13 mouse cellular contexts compared by ENCODE assay signal in the genomic region with DNA sequence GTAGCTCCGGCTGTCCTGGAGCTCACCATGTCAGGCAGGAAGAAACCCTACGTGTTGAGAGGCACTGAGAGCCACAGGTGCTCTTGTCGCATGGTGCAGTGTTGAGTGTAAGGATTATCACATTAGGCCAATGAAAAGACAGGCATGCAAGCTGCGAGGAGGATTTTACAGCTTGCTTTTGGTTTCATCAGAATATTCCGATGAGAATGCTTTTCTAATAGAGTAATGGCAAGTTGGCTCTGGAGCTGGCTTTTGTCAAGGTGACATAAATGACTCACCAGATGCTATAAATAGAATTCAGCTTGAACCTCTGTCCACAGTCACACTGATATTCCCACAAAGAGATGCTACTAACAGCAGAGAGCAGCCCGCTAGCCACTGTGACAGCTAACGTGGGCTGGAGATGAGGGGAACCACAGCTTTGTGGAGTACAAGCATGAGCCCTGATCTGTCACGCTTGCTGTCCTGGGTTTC. TPM values are rescaled to one million over a fixed set of nuclear protein-coding genes. Genes with fewer than 3 reads are reported as not detected.
DNase-seq lines count a peak whose midpoint lies in the region; ATAC-seq and TF ChIP-seq lines count a peak whose summit lies in the region.
"Had no signal": no experiment of that assay in that cellular context is flagged by ENCODE, and none has a peak within 500 bp of the region (broad histone marks: within the 10 kb centered on the region; RNA-seq: fewer than 3 reads in every experiment).

No protein-coding gene starts in this region.

- ATAC-seq in heart, embryonic 15.5 days (replicated peaks; ENCODE audit: insufficient number of reproducible peaks, insufficient read depth, low FRiP score, low read depth) = peak; percentile 82
- ATAC-seq: forebrain, postnatal 0 days; liver, embryonic 12.5 days had no signal

- H3K9me3 ChIP-seq in heart, embryonic 15.5 days (replicated peaks) = no peaks in the 10 kb centered on the region
- H3K9me3 ChIP-seq: embryonic facial prominence, embryonic 13.5 days; liver, embryonic 12.5 days had no signal

- H3K4me1 ChIP-seq in spleen, adult 2 months (ENCODE audit: control insufficient read depth, insufficient read depth, insufficient read length) = peaks cover 26% of the 10 kb centered on the region
- peaks cover 30% of the 10 kb centered on the region for H3K4me1 ChIP-seq in heart, embryonic 15.5 days (replicated peaks)
- H3K4me1 ChIP-seq: embryonic facial prominence, embryonic 13.5 days had no signal

- DNase-seq in spleen, adult 2 months (ENCODE audit: low read depth in 1 of 2, low spot score in 2 of 2) = no peak
- DNase-seq in spleen, postnatal 14 days (ENCODE audit: low spot score in 2 of 2) = no peak
- DNase-seq in adipocyte (ENCODE audit: low spot score) = peak; percentile 8
- peak; percentile 52 for DNase-seq in thymus, postnatal 25 days
- no peak for DNase-seq in testis, postnatal 14 days (ENCODE audit: low spot score)
- no peak for DNase-seq in kidney, adult 18-20 months
- DNase-seq in spleen, adult 12 weeks (ENCODE audit: low spot score) = no peak
- DNase-seq: cerebellum, postnatal 10 days; forebrain, postnatal 0 days had no signal

- H3K4me2 ChIP-seq in heart, embryonic 15.5 days = peak overlapping the region; percentile 28
- H3K4me2 ChIP-seq: embryonic facial prominence, embryonic 13.5 days; liver, embryonic 12.5 days had no signal

- peak overlapping the region; percentile 62 for H3K27ac ChIP-seq in spleen, adult 2 months (ENCODE audit: insufficient read depth, low read length)
- H3K27ac ChIP-seq in heart, embryonic 15.5 days = peak overlapping the region; percentile 86
- H3K27ac ChIP-seq: embryonic facial prominence, embryonic 13.5 days; kidney, postnatal 0 days; liver, embryonic 12.5 days had no signal

- 46% methylated on average over 8 of the region's 8 CpGs for WGBS in spleen, adult 2 months
- 19% methylated on average over 8 of the region's 8 CpGs for WGBS in heart, embryonic 15.5 days

- TF ChIP-seq POLR2A in spleen, adult 2 months (IDR thresholded peaks at IDR 0.05; ENCODE audit: low read depth, low read length) = no peak

- no peaks in the 10 kb centered on the region for H3K27me3 ChIP-seq in spleen, adult 2 months (ENCODE audit: control insufficient read depth, insufficient read depth, low read length)
- H3K27me3 ChIP-seq in heart, embryonic 15.5 days = no peaks in the 10 kb centered on the region
- H3K27me3 ChIP-seq: embryonic facial prominence, embryonic 13.5 days; liver, embryonic 12.5 days had no signal

- no peak for TF ChIP-seq CTCF in spleen, adult 2 months (IDR thresholded peaks at IDR 0.05; ENCODE audit: extremely low read depth, insufficient read depth, insufficient read length, insufficient replicate concordance)

- H3K9ac ChIP-seq in heart, embryonic 15.5 days = no peak overlapping the region
- H3K9ac ChIP-seq: embryonic facial prominence, embryonic 13.5 days; forebrain, postnatal 0 days; liver, embryonic 12.5 days had no signal

- H3K4me3 ChIP-seq in spleen, adult 2 months (ENCODE audit: extremely low read depth, insufficient read depth, insufficient read length) = no peak overlapping the region
- H3K4me3 ChIP-seq in heart, embryonic 15.5 days = 0 out of 2 replicates have a peak overlapping the region, but pooled peaks have one; percentile 1
- H3K4me3 ChIP-seq: embryonic facial prominence, embryonic 13.5 days; liver, embryonic 12.5 days had no signal

- H3K36me3 ChIP-seq in spleen, adult 2 months (ENCODE audit: control insufficient read depth, insufficient read depth, low read length) = no peaks in the 10 kb centered on the region
- H3K36me3 ChIP-seq in heart, embryonic 15.5 days = no peaks in the 10 kb centered on the region
- H3K36me3 ChIP-seq: embryonic facial prominence, embryonic 13.5 days; liver, embryonic 12.5 days had no signal

RNA-seq across cellular contexts. Expression of a gene that starts 38.7 kb away (rescaled TPM):
- 19.5 and 20.7 TPM in 2 replicates for polyA plus RNA-seq in spleen, adult 2 months (2012; rRNA removed)
- polyA plus RNA-seq in heart, embryonic 15.5 days (2015; fragmentation: Nextera tagmentation; extraction: Ambion mirVana) = 40.1 and 47.7 TPM in 2 replicates

Comparison
In these comparisons a context has a peak if more than half of its experiments do, and no peak if none do; other contexts are left out.
1. DNase-seq: peak in adipocyte (single experiment) and thymus, postnatal 25 days (single experiment); none in spleen, adult 2 months (0 of 2), spleen, postnatal 14 days (0 of 2), testis, postnatal 14 days (single experiment), kidney, adult 18-20 months (single experiment) and spleen, adult 12 weeks (single experiment).